Mouse (Mus musculus) left cerebral cortex, adult 9 months (tissue): ENCODE results near the gene Pfdn6.
"Not testable (repeated sequence)": the region's sequence is repeated elsewhere in the genome, so short reads cannot be mapped to it uniquely, and the experiment has no call there.

ENCODE experiments used
- DNase-seq, 2 experiments: peaks; one replicate each; pipeline ENCODE4 v3.0.0; 2022; ENCODE audit warnings: low spot score in 2 of 2

The Pfdn6 gene

GRCm38 (mm10) chr17:33915671-33916250 lies 24.4 kb downstream of the Pfdn6 start, which contains the start of the genes Tapbp and Zbtb22:
TSS of gene Tapbp (plus strand) at chr17:33915899.
TSS of gene Zbtb22 (plus strand) at chr17:33915904.
- DNase-seq = peak; percentile 95 to 98

- DNase-seq = no peak
These were observed 25.2 kb downstream of the Pfdn6 start for GRCm38 (mm10) chr17:33914969-33915391.

GRCm38 (mm10) chr17:33913905-33914304 lies 26.2 kb downstream of the Pfdn6 start:
- no peak for DNase-seq

GRCm38 (mm10) chr17:33913264-33913663 lies 26.9 kb downstream of the Pfdn6 start:
- no peak for DNase-seq

GRCm38 (mm10) chr17:33911813-33912414 lies 28.2 kb downstream of the Pfdn6 start:
- DNase-seq = no peak

- DNase-seq = no peak
These were observed 28.9 kb downstream of the Pfdn6 start for GRCm38 (mm10) chr17:33911052-33911812.

GRCm38 (mm10) chr17:33910346-33911051 lies 29.6 kb downstream of the Pfdn6 start:
- DNase-seq = no peak

- DNase-seq = peak in 1 of 2 experiments; percentile 31
These were observed 30.3 kb downstream of the Pfdn6 start for GRCm38 (mm10) chr17:33909869-33910250.

- DNase-seq = peak; percentile 97 to 98
These were observed 30.9 kb downstream of the Pfdn6 start, which contains the start of gene Daxx for GRCm38 (mm10) chr17:33909077-33909868. TSS of gene Daxx (plus strand) at chr17:33909414.

GRCm38 (mm10) chr17:33908331-33909076 lies 31.6 kb downstream of the Pfdn6 start:
- peak in 1 of 2 experiments; percentile 56 for DNase-seq

GRCm38 (mm10) chr17:33904835-33905234 lies 35.3 kb downstream of the Pfdn6 start, which contains the start of gene Platr17:
TSS of gene Platr17 (plus strand) at chr17:33905135.
- DNase-seq = not testable (repeated sequence)

GRCm38 (mm10) chr17:33903911-33904651 lies 36.1 kb downstream of the Pfdn6 start:
- not testable (repeated sequence) for DNase-seq

GRCm38 (mm10) chr17:33902491-33902890 lies 37.7 kb downstream of the Pfdn6 start:
- no peak for DNase-seq

- no peak for DNase-seq
These were observed 38.1 kb downstream of the Pfdn6 start for GRCm38 (mm10) chr17:33902079-33902478.

- no peak for DNase-seq
These were observed 38.5 kb downstream of the Pfdn6 start for GRCm38 (mm10) chr17:33901653-33902052.

GRCm38 (mm10) chr17:33900989-33901314 lies 39.2 kb downstream of the Pfdn6 start:
- DNase-seq = no peak

- no peak for DNase-seq
These were observed 39.7 kb downstream of the Pfdn6 start for GRCm38 (mm10) chr17:33900281-33900988.

- DNase-seq = no peak
These were observed 40.5 kb downstream of the Pfdn6 start for GRCm38 (mm10) chr17:33899642-33900041.

- not testable (repeated sequence) for DNase-seq
These were observed 42.0 kb downstream of the Pfdn6 start for GRCm38 (mm10) chr17:33898193-33898592.
